Mouse (Mus musculus) neutrophil, adult 59 days (primary cell): ENCODE measurements around the gene 1810049J17Rik. TPM values are rescaled to one million over a fixed set of nuclear protein-coding genes. Genes with fewer than 3 reads are reported as not detected.

Experiments
- total RNA-seq, 2 experiments: library from RNA; stranded (reverse); gene quantifications; 1 replicate in 1 of 2; 2 replicates in 1 of 2; pipeline ENCODE4 v1.2.4; 2023

1810049J17Rik gene
- 1 to 10 TPM in 1 of 2 experiments, not detected in 1; 1.9 TPM for total RNA-seq

GRCm38 (mm10) chr15:12321788-12322621, at the start of gene 1810049J17Rik:
1810049J17Rik (minus strand) TSS chr15:12321899.

GRCm38 (mm10) chr15:12321091-12321787, 460 bp downstream of the 1810049J17Rik start, which contains the start of gene Golph3:
Golph3 (plus strand) TSS chr15:12321450.

Other genes starting within 250 kb of the 1810049J17Rik start
- 10 to 100 TPM; 70.5 to 77.9 TPM for gene Zfr, start 204.1 kb downstream of the 1810049J17Rik start, total RNA-seq
- 10 to 100 TPM; 31.5 to 33.7 TPM for gene Mtmr12, start 116.9 kb downstream of the 1810049J17Rik start, total RNA-seq
- 10 to 100 TPM; 92.6 to 94.9 TPM for gene Golph3, start 449 bp downstream of the 1810049J17Rik start, total RNA-seq